Mouse (Mus musculus): ENCODE results near the gene Ces3a. TPM values are rescaled to one million over a fixed set of nuclear protein-coding genes. Genes with fewer than 3 reads are reported as not detected.
"Not testable (repeated sequence)": the region's sequence is repeated elsewhere in the genome, so short reads cannot be mapped to it uniquely, and the experiment has no call there.

The Ces3a gene
- total RNA-seq (2021) = 10 to 100 TPM; 40.6 to 68.1 TPM
- long read RNA-seq, experiment 1, transcript Ces3a-201 (13 exons, 2,046 nt) = major isoform, 37 of 60 reads
- long read RNA-seq, experiment 1, partial matches to known transcripts = 19 of 60 reads
- long read RNA-seq, experiment 1, other reads (novel, unspliced or antisense) = 1 of 60 reads
- long read RNA-seq, experiment 2 = 0 reads

- no peak for DNase-seq
Measured at GRCm38 (mm10) chr8:105048371-105048854, at the start of gene Ces3a. Ces3a (plus strand) TSS chr8:105048601.

GRCm38 (mm10) chr8:104999183-104999582, 49.2 kb upstream of the Ces3a start:
- DNase-seq = no peak

- DNase-seq = no peak
Measured at GRCm38 (mm10) chr8:105000586-105000985, 47.8 kb upstream of the Ces3a start, which contains the start of gene Ces2h. Ces2h (plus strand) TSS chr8:105000853.

DNA sequence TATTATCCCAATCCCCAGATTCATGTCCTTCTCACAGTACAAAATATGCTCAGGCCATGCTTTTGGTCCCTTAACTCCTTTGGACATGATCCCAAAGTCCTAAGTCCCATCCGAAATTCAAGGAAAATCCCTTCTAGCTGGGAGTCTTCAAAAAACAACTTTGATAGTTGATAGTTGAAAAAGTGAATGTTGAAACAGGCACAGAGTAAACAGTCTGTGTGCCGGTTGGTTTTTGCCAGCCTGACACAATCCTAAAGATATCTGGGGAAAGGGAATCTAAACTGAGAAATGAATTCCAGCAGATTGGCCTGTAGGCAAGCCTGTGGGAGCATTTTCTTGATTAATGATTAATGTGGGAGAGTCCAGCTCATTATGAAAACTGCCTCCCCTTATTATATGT, 38.4 kb upstream of the Ces3a start:
- no peak for DNase-seq

DNA sequence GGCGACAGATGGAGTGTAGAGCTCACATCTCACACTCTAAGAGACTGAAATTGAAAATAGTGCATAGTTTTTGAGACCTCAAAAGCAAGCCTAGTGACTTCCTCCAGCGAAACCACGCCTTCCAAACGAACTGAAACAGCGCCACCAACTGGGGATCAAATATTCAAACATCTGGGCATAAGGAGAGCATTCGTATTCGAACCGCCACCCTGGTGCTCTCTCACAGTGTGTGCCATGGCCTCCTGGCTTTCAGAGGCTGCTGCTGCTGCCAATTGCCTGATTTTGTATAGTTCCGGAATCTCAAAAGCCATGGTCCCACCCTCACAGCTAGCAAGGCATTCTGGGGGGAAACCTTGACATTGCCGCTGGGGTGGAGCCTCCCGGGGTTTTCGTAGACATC, 37.3 kb upstream of the Ces3a start:
- DNase-seq = no peak

DNA sequence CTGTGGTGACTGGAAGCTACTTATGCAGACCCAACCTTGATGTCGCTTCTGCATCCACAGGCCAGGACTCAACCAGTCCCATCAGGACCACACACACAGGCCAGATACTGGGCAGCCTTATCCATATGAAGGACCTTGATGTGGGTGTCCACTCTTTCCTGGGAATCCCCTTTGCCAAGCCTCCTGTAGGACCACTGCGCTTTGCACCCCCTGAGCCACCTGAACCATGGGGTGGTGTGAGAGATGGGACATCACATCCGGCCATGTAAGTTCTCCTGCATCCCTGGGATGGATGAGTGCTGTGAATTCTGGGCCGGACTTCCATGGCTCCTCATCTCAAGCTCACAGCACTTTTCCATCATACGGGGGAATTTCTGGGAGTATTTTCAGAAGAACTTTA, 34.0 kb upstream of the Ces3a start:
- no peak for DNase-seq

DNA sequence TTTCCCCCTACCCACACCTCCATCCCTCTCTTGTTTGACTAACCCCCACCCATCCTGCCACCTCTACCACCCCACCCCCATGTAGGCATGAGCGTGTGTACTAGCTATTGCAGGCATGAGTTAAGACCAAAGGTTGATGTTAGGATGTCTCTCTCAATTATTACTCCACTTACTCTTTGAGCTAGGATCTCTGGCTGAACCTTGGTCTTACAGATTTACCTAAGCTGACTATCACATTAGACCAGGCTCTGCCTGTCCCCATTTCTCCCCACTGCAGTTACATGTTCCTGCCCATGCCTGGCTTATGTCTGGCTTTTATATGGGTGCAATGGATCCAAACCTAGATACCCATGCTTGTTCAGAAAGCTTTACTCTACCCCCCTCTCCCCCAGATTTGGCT, 26.4 kb upstream of the Ces3a start:
- no peak for DNase-seq

- DNase-seq = no peak
Measured at GRCm38 (mm10) chr8:105023087-105023486, 25.3 kb upstream of the Ces3a start.

- no peak for DNase-seq
Measured at GRCm38 (mm10) chr8:105025050-105025449, 23.4 kb upstream of the Ces3a start.

- DNase-seq = no peak
Measured at GRCm38 (mm10) chr8:105043510-105043909, 4.9 kb upstream of the Ces3a start.

GRCm38 (mm10) chr8:105045824-105046401, 2.5 kb upstream of the Ces3a start:
- no peak for DNase-seq

DNA sequence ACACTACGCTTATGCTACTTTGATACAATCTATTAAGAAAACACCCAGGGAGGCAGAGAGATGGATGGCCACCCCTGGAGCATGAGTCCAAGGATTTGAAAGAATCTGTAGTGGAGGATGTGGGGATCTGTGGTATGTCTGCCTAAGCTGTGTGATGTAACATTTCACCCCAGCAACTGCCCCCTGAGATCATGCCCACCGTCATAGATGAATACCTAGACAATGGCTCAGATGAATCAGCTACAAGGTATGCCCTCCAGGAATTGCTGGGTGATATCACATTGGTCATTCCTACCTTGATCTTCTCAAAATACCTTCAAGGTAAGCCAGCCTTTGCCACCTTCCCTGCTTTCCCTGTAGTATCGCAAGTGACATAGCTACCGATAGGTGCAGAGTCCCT, 7.8 kb downstream of the Ces3a start:
- no peak for DNase-seq

DNA sequence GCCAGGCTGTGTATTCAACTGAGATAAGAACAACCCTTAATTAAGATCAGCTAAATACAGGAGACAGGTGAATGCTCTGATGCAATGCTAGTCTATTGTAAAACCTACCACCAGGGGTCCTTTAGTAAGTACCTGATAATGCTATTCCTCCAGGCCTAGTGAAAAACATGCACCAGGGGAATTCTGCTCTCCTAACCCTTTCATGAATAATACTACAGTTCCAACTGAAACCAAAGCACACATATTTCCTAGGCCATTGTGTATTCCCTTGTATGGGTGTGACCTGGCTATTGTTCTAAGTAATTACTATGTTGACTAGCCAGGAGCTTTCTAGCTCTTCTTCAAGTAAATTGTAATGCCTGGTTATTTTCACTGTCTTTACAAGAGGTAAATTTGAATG, 11.7 kb downstream of the Ces3a start:
- no peak for DNase-seq

- DNase-seq = peak; percentile 51
Measured at GRCm38 (mm10) chr8:105066761-105067160, 18.4 kb downstream of the Ces3a start.

DNA sequence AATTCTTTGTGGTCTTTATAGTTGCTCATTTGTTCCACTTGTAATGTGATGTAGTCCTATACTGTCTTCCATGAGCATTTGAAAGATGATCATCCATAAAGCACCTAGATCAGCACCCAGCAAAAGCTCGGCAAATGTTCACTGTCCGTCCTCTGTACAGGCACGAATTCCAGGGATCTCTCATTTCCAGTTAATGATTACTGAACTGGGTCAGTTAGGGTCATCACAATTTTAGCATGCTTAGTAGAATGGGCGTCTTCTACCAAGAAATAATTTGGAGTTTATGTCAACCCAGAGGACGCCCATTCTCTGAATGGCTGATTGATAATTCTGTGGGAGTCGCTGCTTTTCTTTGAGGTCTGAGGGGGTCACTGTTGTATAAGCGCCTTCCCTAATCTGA, 19.5 kb downstream of the Ces3a start:
- not testable (repeated sequence) for DNase-seq

DNA sequence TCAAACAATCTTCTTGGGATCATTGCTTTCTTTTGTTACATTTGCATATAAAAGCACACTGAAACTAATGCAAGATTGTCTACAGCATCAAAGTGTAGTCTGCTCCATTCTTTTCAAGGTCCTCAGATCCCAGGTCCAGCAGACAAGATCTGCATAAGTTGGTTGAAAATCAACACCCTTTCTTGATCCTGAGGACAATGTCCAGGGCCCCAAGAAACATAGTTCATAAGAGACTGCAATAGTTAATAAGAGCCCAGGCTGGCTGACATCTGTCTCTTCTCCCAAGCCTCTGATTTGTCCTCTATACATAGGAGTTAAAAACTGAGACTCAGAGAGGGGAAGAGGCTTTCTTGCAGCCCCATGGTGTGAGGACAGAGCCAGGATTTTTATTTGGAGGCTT, 20.6 kb downstream of the Ces3a start:
- DNase-seq = no peak

- DNase-seq = no peak
Measured at GRCm38 (mm10) chr8:105076601-105077000, 28.2 kb downstream of the Ces3a start.

GRCm38 (mm10) chr8:105077071-105077470, 28.7 kb downstream of the Ces3a start:
- DNase-seq = no peak

DNA sequence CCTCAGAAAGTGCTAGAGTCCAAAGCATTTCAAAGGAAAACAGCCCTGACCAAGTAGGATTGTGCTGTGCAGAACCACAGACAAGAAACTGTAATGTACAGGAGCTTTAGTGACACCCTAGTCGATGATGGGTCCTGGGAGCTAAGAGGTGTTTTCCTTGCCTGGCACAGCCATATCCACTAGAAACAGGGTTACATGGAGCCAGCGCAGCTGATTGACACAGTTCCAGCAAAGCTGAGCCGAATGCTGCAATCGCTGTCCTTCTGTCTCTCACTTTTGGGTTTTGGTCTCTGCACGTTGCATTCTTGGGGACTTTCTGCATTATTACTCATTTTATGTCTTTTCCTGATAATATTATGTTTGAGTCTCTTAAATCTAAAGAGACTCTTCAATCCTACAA, 30.2 kb downstream of the Ces3a start:
- DNase-seq = no peak

- no peak for DNase-seq
Measured at GRCm38 (mm10) chr8:105080814-105081336, 32.5 kb downstream of the Ces3a start.

DNA sequence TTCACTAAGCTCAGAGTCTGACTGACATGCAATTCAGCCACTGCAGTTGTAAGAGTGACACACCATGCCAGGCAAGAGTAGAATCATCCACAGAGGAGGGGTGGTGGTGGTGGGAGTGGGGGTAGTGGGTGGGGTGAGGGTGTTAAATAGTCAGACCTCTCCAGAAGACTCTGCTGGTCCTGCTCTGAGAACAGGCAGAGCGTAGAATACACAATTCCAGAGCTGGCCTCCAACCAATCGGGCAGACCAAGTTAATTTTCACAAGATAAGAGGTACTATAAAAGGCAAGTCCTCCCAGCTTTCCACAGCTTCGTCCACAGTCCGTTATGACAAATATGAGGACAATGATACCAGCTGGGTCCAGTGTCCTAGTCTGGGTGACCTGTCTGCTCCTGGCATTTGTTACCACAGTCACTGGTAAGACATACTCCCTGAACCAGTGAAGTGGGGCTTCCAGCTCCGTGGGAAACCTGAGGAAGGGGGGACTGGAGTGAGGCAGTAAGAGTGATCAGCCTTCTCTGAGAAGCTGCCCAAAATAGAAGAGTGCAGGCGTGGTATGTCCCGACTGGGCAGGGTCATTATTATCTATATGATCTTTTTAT, 35.1 kb downstream of the Ces3a start, which contains the start of gene Ces3b:
TSS of gene Ces3b (plus strand) at position 305 of the 602 bp plus-strand sequence.
- DNase-seq = no peak

DNA sequence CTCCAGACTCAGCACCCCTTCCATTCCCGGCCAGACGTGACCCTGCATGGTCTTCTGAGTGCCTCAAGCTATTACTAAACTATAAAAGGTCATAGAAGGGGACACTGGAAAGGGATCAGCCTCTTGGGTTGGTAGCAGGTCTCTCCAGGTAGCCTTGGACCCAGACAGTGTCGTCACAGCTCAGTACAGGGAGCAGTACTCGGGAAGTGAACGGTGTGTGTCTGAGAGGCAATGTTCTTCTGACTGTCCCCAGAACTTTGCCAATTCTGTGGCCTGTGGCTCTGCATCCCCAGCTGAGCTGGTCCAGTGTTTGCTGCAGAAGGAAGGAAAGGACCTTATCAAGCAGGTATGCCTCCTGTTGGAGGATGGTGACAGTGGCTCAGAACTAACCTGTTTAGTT, 39.8 kb downstream of the Ces3a start:
- not testable (repeated sequence) for DNase-seq

DNA sequence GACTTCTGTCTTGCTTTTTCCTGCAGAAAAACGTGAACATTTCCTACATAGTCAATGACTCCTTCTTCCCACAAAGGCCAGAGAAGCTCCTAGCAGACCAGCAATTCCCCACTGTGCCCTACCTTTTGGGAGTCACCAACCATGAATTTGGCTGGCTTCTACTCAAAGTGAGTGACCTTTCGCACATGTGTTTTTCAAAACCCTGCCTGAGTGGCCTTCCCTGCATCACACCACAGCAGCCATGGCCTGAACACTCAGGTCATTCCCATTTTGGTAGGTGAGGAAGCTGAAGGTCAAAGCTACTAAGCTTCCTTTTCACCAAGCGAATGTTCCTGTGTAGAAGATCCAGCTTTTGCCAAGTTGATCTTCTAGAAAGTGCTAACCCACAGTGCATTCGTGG, 40.2 kb downstream of the Ces3a start:
- DNase-seq = no peak

- no peak for DNase-seq
Measured at GRCm38 (mm10) chr8:105093992-105094391, 45.6 kb downstream of the Ces3a start.

Measured in adrenal gland, postnatal 10 days (tissue).